Mouse (Mus musculus): ENCODE data around the gene Olfr704. TPM values are rescaled to one million over a fixed set of nuclear protein-coding genes. Genes with fewer than 3 reads are reported as not detected.

The Olfr704 gene
- polyA plus RNA-seq (2012; rRNA removed; ENCODE audit: low replicate concordance): not detected in 2 replicates

GRCm38 (mm10) chr7:106862885-106863284 lies at the start of gene Olfr704:
Olfr704 (plus strand) TSS chr7:106863185.

DNA sequence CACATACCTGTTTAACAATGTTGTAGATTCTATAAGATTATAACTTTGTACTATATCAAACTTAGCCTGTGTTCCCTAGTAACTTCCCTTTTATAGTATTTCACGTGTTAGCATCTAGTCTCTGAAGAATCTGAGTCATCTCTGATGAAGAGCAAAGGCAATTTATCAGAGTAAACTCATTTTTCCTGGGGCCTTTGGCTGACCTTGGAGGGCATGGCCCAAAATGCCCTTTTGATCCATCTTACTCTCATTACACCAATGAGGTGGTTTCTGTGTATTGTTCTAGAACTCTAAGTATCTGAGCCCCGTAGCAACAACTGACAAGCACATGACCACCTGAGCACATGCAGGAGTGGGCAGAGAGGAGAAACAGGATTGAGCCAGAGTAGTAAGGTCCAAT lies 49.2 kb upstream of the Olfr704 start, which contains the start of gene Olfr701:
Gene Olfr701, plus strand, starts transcription at position 301 of the 400 bp plus-strand sequence.

DNA sequence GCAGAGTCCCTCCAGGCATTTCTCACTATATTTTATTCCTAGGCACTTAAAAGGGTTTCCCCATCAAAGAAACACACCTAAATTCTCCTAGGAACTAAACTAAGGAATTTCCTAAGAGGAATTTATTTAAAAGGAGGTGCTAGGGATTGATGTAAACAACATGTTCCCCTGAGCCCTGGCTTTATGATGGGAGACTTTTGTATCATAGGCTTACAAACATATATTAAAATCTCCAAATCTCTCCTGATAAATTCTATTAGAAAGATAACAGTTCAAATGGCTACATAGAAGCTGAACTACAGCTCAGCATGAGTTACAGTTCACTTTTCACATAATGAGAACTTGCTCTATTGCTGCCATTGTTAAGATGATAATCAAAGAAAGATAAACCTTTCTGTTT lies 29.2 kb upstream of the Olfr704 start, which contains the start of gene Olfr702:
Gene Olfr702, minus strand, starts transcription at position 101 of the 400 bp plus-strand sequence.

GRCm38 (mm10) chr7:106843060-106843459 lies 19.9 kb upstream of the Olfr704 start, which contains the start of gene Olfr703:
Olfr703 (plus strand) TSS chr7:106843360.

GRCm38 (mm10) chr7:106876791-106877190 lies 13.8 kb downstream of the Olfr704 start, which contains the start of gene Olfr705:
Olfr705 (minus strand) TSS chr7:106876891.

GRCm38 (mm10) chr7:106888062-106888461 lies 25.1 kb downstream of the Olfr704 start, which contains the start of gene Olfr706:
Olfr706 (minus strand) TSS chr7:106888162.

GRCm38 (mm10) chr7:106901141-106901540 lies 38.2 kb downstream of the Olfr704 start, which contains the start of gene Olfr707:
Olfr707 (minus strand) TSS chr7:106901241.

GRCm38 (mm10) chr7:106907676-106908075 lies 44.7 kb downstream of the Olfr704 start, which contains the start of gene Olfr1532-ps1:
Olfr1532-ps1 (plus strand) TSS chr7:106908001.

Other genes with a start within 250 kb of the Olfr704 start
- gene Olfr693, start 182.6 kb upstream of the Olfr704 start, polyA plus RNA-seq (2012; rRNA removed; ENCODE audit: low replicate concordance): not detected in 2 replicates
- not detected in 2 replicates for gene Olfr694, start 171.4 kb upstream of the Olfr704 start, polyA plus RNA-seq (2012; rRNA removed; ENCODE audit: low replicate concordance)
- not detected in 2 replicates for gene Olfr695, start 146.8 kb upstream of the Olfr704 start, polyA plus RNA-seq (2012; rRNA removed; ENCODE audit: low replicate concordance)
- not detected in 2 replicates for gene Olfr697, start 120.7 kb upstream of the Olfr704 start, polyA plus RNA-seq (2012; rRNA removed; ENCODE audit: low replicate concordance)
- gene Olfr698, start 107.8 kb upstream of the Olfr704 start, polyA plus RNA-seq (2012; rRNA removed; ENCODE audit: low replicate concordance): not detected in 2 replicates
- gene Olfr699, start 70.0 kb upstream of the Olfr704 start, polyA plus RNA-seq (2012; rRNA removed; ENCODE audit: low replicate concordance): not detected in 2 replicates
- not detected in 2 replicates for gene Olfr700, start 54.4 kb upstream of the Olfr704 start, polyA plus RNA-seq (2012; rRNA removed; ENCODE audit: low replicate concordance)
- not detected in 2 replicates for gene Olfr701, start 49.1 kb upstream of the Olfr704 start, polyA plus RNA-seq (2012; rRNA removed; ENCODE audit: low replicate concordance)
- not detected in 2 replicates for gene Olfr702, start 29.3 kb upstream of the Olfr704 start, polyA plus RNA-seq (2012; rRNA removed; ENCODE audit: low replicate concordance)
- not detected in 2 replicates for gene Olfr703, start 19.8 kb upstream of the Olfr704 start, polyA plus RNA-seq (2012; rRNA removed; ENCODE audit: low replicate concordance)
- not detected in 2 replicates for gene Olfr705, start 13.7 kb downstream of the Olfr704 start, polyA plus RNA-seq (2012; rRNA removed; ENCODE audit: low replicate concordance)
- gene Olfr706, start 25.0 kb downstream of the Olfr704 start, polyA plus RNA-seq (2012; rRNA removed; ENCODE audit: low replicate concordance): not detected in 2 replicates
- gene Olfr707, start 38.1 kb downstream of the Olfr704 start, polyA plus RNA-seq (2012; rRNA removed; ENCODE audit: low replicate concordance): not detected in 2 replicates
- not detected in 2 replicates for gene Olfr1532-ps1, start 44.8 kb downstream of the Olfr704 start, polyA plus RNA-seq (2012; rRNA removed; ENCODE audit: low replicate concordance)
- not detected in 2 replicates for gene Olfr709-ps1, start 69.0 kb downstream of the Olfr704 start, polyA plus RNA-seq (2012; rRNA removed; ENCODE audit: low replicate concordance)
- not detected in 2 replicates for gene Olfr710, start 85.1 kb downstream of the Olfr704 start, polyA plus RNA-seq (2012; rRNA removed; ENCODE audit: low replicate concordance)
- gene Olfr6, start 100.8 kb downstream of the Olfr704 start, polyA plus RNA-seq (2012; rRNA removed; ENCODE audit: low replicate concordance): not detected in 2 replicates
- gene Olfr711, start 112.3 kb downstream of the Olfr704 start, polyA plus RNA-seq (2012; rRNA removed; ENCODE audit: low replicate concordance): not detected in 2 replicates
- gene Olfr2, start 142.9 kb downstream of the Olfr704 start, polyA plus RNA-seq (2012; rRNA removed; ENCODE audit: low replicate concordance): not detected in 2 replicates
- gene Olfr713, start 168.0 kb downstream of the Olfr704 start, polyA plus RNA-seq (2012; rRNA removed; ENCODE audit: low replicate concordance): not detected in 2 replicates
- gene Olfr714, start 207.8 kb downstream of the Olfr704 start, polyA plus RNA-seq (2012; rRNA removed; ENCODE audit: low replicate concordance): not detected in 2 replicates
- not detected in 2 replicates for gene Olfr17, start 230.0 kb downstream of the Olfr704 start, polyA plus RNA-seq (2012; rRNA removed; ENCODE audit: low replicate concordance)
- gene Olfr715b, start 247.2 kb downstream of the Olfr704 start, polyA plus RNA-seq (2012; rRNA removed; ENCODE audit: low replicate concordance): not detected in 2 replicates

All from subcutaneous adipose tissue, adult 2 months (tissue).